Mouse (Mus musculus): ENCODE data around the gene Spata33. TPM values are rescaled to one million over a fixed set of nuclear protein-coding genes. Genes with fewer than 3 reads are reported as not detected.
"Not testable (repeated sequence)": the region's sequence is repeated elsewhere in the genome, so short reads cannot be mapped to it uniquely, and the experiment has no call there.

The Spata33 gene
- total RNA-seq, 1 experiment, result 1.2 TPM

- no peak for TF ChIP-seq MAFK (IDR thresholded peaks at IDR 0.05; ENCODE audit: insufficient read depth, low read depth, low read length)
- TF ChIP-seq ZC3H11A (IDR thresholded peaks at IDR 0.05; ENCODE audit: borderline replicate concordance, low read depth, low read length), result no peak
- TF ChIP-seq ZNF384 (IDR thresholded peaks at IDR 0.05; ENCODE audit: low read depth, low read length), result no peak
- no peak for TF ChIP-seq HCFC1 (IDR thresholded peaks at IDR 0.05; ENCODE audit: borderline replicate concordance, insufficient read depth, low read length)
- no peak for TF ChIP-seq CHD2 (IDR thresholded peaks at IDR 0.05; ENCODE audit: low read depth, low read length)
- Histone ChIP-seq H3K36me3 (ENCODE audit: control insufficient read depth, insufficient read depth, low read length, poor library complexity, severe bottlenecking) (no peaks in the 10 kb centered on the region), H3K27ac (ENCODE audit: insufficient read depth, low read depth, low read length, poor library complexity, severe bottlenecking) (no peak overlapping the region), H3K9ac (ENCODE audit: insufficient read depth, low read depth, low read length, poor library complexity, severe bottlenecking) (no peak overlapping the region), H3K4me1 (ENCODE audit: control insufficient read depth in 2 of 2, insufficient read depth in 2 of 2, low read length in 2 of 2, poor library complexity in 1 of 2) (peaks cover 3 to 14% of the 10 kb centered on the region in 2 experiments; a peak in 3 of 4 replicates), H3K4me3 (ENCODE audit: insufficient read depth in 1 of 2, low read depth in 1 of 2, low read length in 2 of 2, poor library complexity in 1 of 2, severe bottlenecking in 1 of 2) (no peak overlapping the region), H3K9me3 (ENCODE audit: control insufficient read depth, insufficient read depth, low read depth, low read length) (no peaks in the 10 kb centered on the region)
- in situ Hi-C loops (cut with MboI; ENCODE audit: low sequenced_read_pairs in 2 of 2, unreplicated experiment in 2 of 2), result no loop called here
- DNase-seq (ENCODE audit: low read depth, low spot score), result no peak
Measured at GRCm38 (mm10) chr8:123188841-123189240, 23.8 kb upstream of the Spata33 start.

- peak overlapping the region in 1 of 2 experiments; percentile 8; a peak in 1 of 4 replicates for H3K4me3 ChIP-seq (ENCODE audit: insufficient read depth in 1 of 2, low read depth in 1 of 2, low read length in 2 of 2, poor library complexity in 1 of 2, severe bottlenecking in 1 of 2)
- no peak overlapping the region for H3K27ac ChIP-seq (ENCODE audit: insufficient read depth, low read depth, low read length, poor library complexity, severe bottlenecking)
- H3K9ac ChIP-seq (ENCODE audit: insufficient read depth, low read depth, low read length, poor library complexity, severe bottlenecking), result peak overlapping the region; percentile 41; the same call in 1 of the 2 replicates
- in situ Hi-C loops (cut with MboI; ENCODE audit: low sequenced_read_pairs in 2 of 2, unreplicated experiment in 2 of 2), result no loop called here
- no peaks in the 10 kb centered on the region for H3K9me3 ChIP-seq (ENCODE audit: control insufficient read depth, insufficient read depth, low read depth, low read length)
- peak; percentile 78 for DNase-seq (ENCODE audit: low read depth, low spot score)
- H3K36me3 ChIP-seq (ENCODE audit: control insufficient read depth, insufficient read depth, low read length, poor library complexity, severe bottlenecking), result no peaks in the 10 kb centered on the region
- peaks cover 3 to 14% of the 10 kb centered on the region in 2 experiments; a peak in 3 of 4 replicates for H3K4me1 ChIP-seq (ENCODE audit: control insufficient read depth in 2 of 2, insufficient read depth in 2 of 2, low read length in 2 of 2, poor library complexity in 1 of 2)
- peak; percentile 93 for TF ChIP-seq ZNF384 (IDR thresholded peaks at IDR 0.05; ENCODE audit: low read depth, low read length)
- TF ChIP-seq CHD2 (IDR thresholded peaks at IDR 0.05; ENCODE audit: low read depth, low read length), result no peak
- no peak for TF ChIP-seq HCFC1 (IDR thresholded peaks at IDR 0.05; ENCODE audit: borderline replicate concordance, insufficient read depth, low read length)
- TF ChIP-seq ZC3H11A (IDR thresholded peaks at IDR 0.05; ENCODE audit: borderline replicate concordance, low read depth, low read length), result peak; percentile 21; the same call in 1 of the 2 replicates
Measured at GRCm38 (mm10) chr8:123190678-123191077, 22.0 kb upstream of the Spata33 start.

- in situ Hi-C loops (cut with MboI; ENCODE audit: low sequenced_read_pairs in 2 of 2, unreplicated experiment in 2 of 2), result no loop called here
- peak; percentile 28 for DNase-seq (ENCODE audit: low read depth, low spot score)
- H3K4me3 ChIP-seq (ENCODE audit: insufficient read depth in 1 of 2, low read depth in 1 of 2, low read length in 2 of 2, poor library complexity in 1 of 2, severe bottlenecking in 1 of 2), result peak overlapping the region in 1 of 2 experiments; percentile 2; a peak in 1 of 4 replicates
- no peaks in the 10 kb centered on the region for H3K9me3 ChIP-seq (ENCODE audit: control insufficient read depth, insufficient read depth, low read depth, low read length)
- peak overlapping the region; percentile 9; the same call in 1 of the 2 replicates for H3K27ac ChIP-seq (ENCODE audit: insufficient read depth, low read depth, low read length, poor library complexity, severe bottlenecking)
- H3K9ac ChIP-seq (ENCODE audit: insufficient read depth, low read depth, low read length, poor library complexity, severe bottlenecking), result no peak overlapping the region
- no peaks in the 10 kb centered on the region for H3K36me3 ChIP-seq (ENCODE audit: control insufficient read depth, insufficient read depth, low read length, poor library complexity, severe bottlenecking)
- TF ChIP-seq HCFC1 (IDR thresholded peaks at IDR 0.05; ENCODE audit: borderline replicate concordance, insufficient read depth, low read length) (no peak), MAFK (IDR thresholded peaks at IDR 0.05; ENCODE audit: insufficient read depth, low read depth, low read length) (no peak), ZNF384 (IDR thresholded peaks at IDR 0.05; ENCODE audit: low read depth, low read length) (no peak), ZC3H11A (IDR thresholded peaks at IDR 0.05; ENCODE audit: borderline replicate concordance, low read depth, low read length) (no peak), CHD2 (IDR thresholded peaks at IDR 0.05; ENCODE audit: low read depth, low read length) (no peak)
- peaks cover 3 to 14% of the 10 kb centered on the region in 2 experiments; a peak in 3 of 4 replicates for H3K4me1 ChIP-seq (ENCODE audit: control insufficient read depth in 2 of 2, insufficient read depth in 2 of 2, low read length in 2 of 2, poor library complexity in 1 of 2)
Measured at GRCm38 (mm10) chr8:123191908-123192307, 20.7 kb upstream of the Spata33 start.

GRCm38 (mm10) chr8:123193771-123194170 lies 18.9 kb upstream of the Spata33 start:
- H3K9ac ChIP-seq (ENCODE audit: insufficient read depth, low read depth, low read length, poor library complexity, severe bottlenecking), result no peak overlapping the region
- no peak for TF ChIP-seq HCFC1 (IDR thresholded peaks at IDR 0.05; ENCODE audit: borderline replicate concordance, insufficient read depth, low read length)
- no peak for TF ChIP-seq MAFK (IDR thresholded peaks at IDR 0.05; ENCODE audit: insufficient read depth, low read depth, low read length)
- no peak for TF ChIP-seq ZNF384 (IDR thresholded peaks at IDR 0.05; ENCODE audit: low read depth, low read length)
- TF ChIP-seq CHD2 (IDR thresholded peaks at IDR 0.05; ENCODE audit: low read depth, low read length), result no peak
- TF ChIP-seq ZC3H11A (IDR thresholded peaks at IDR 0.05; ENCODE audit: borderline replicate concordance, low read depth, low read length), result no peak
- no peaks in the 10 kb centered on the region for H3K36me3 ChIP-seq (ENCODE audit: control insufficient read depth, insufficient read depth, low read length, poor library complexity, severe bottlenecking)
- H3K4me1 ChIP-seq (ENCODE audit: control insufficient read depth in 2 of 2, insufficient read depth in 2 of 2, low read length in 2 of 2, poor library complexity in 1 of 2), result peaks cover 3 to 16% of the 10 kb centered on the region in 2 experiments; a peak in 2 of 4 replicates
- H3K27ac ChIP-seq (ENCODE audit: insufficient read depth, low read depth, low read length, poor library complexity, severe bottlenecking), result no peak overlapping the region
- in situ Hi-C loops (cut with MboI; ENCODE audit: low sequenced_read_pairs in 2 of 2, unreplicated experiment in 2 of 2), result no loop called here
- no peak overlapping the region for H3K4me3 ChIP-seq (ENCODE audit: insufficient read depth in 1 of 2, low read depth in 1 of 2, low read length in 2 of 2, poor library complexity in 1 of 2, severe bottlenecking in 1 of 2)
- DNase-seq (ENCODE audit: low read depth, low spot score), result no peak
- no peaks in the 10 kb centered on the region for H3K9me3 ChIP-seq (ENCODE audit: control insufficient read depth, insufficient read depth, low read depth, low read length)

- in situ Hi-C loops (cut with MboI; ENCODE audit: low sequenced_read_pairs in 2 of 2, unreplicated experiment in 2 of 2), result not testable (repeated sequence)
- peak overlapping the region in 1 of 2 experiments; percentile 5; a peak in 1 of 4 replicates for H3K4me3 ChIP-seq (ENCODE audit: insufficient read depth in 1 of 2, low read depth in 1 of 2, low read length in 2 of 2, poor library complexity in 1 of 2, severe bottlenecking in 1 of 2)
Measured at GRCm38 (mm10) chr8:123197016-123197415, 15.6 kb upstream of the Spata33 start.

More at GRCm38 (mm10) chr8:123197016-123197415, 15.6 kb upstream of the Spata33 start:
- H3K9me3 ChIP-seq (ENCODE audit: control insufficient read depth, insufficient read depth, low read depth, low read length); H3K36me3 ChIP-seq (ENCODE audit: control insufficient read depth, insufficient read depth, low read length, poor library complexity, severe bottlenecking); H3K27ac ChIP-seq (ENCODE audit: insufficient read depth, low read depth, low read length, poor library complexity, severe bottlenecking); H3K4me1 ChIP-seq (ENCODE audit: control insufficient read depth in 2 of 2, insufficient read depth in 2 of 2, low read length in 2 of 2, poor library complexity in 1 of 2); H3K9ac ChIP-seq (ENCODE audit: insufficient read depth, low read depth, low read length, poor library complexity, severe bottlenecking): not testable (repeated sequence)
- DNase-seq (ENCODE audit: low read depth, low spot score), result peak; percentile 45

Measured in ES-E14 (cell line).